Mouse (Mus musculus) stomach, postnatal 0 days (tissue): ENCODE measurements around the gene Evc. TPM values are rescaled to one million over a fixed set of nuclear protein-coding genes. Genes with fewer than 3 reads are reported as not detected.

Experiments used
- ATAC-seq: fragments of 200-750 bp; cut with Nextera tagmentation; 2 replicates; pipeline ENCODE4 v1.8.0; 2017; ENCODE audit not compliant: low FRiP score, low TSS enrichment
- DNase-seq: peaks from one replicate; pipeline ENCODE4 v3.0.0-alpha.2; 2016; ENCODE audit warnings: low spot score
- H3K27ac ChIP-seq: fragments of 300-500 bp; sonication (generic); replicated peaks from 2 replicates; pipeline ENCODE4 v1.5.1; 2014; ENCODE audit warnings: mild to moderate bottlenecking, control low read depth
- H3K27me3 ChIP-seq: fragments of 300-500 bp; sonication (generic); 2 replicates; pipeline ENCODE4 v1.6.1; 2014; ENCODE audit warnings: low read length; ENCODE audit not compliant: control insufficient read depth, insufficient read depth
- H3K36me3 ChIP-seq: fragments of 300-500 bp; sonication (generic); 2 replicates; pipeline ENCODE4 v1.6.1; 2014; ENCODE audit warnings: low read length, mixed read lengths; ENCODE audit not compliant: control insufficient read depth, insufficient read depth
- H3K4me1 ChIP-seq: fragments of 300-500 bp; sonication (generic); replicated peaks from 2 replicates; pipeline ENCODE4 v1.6.1; 2014; ENCODE audit warnings: antibody characterized with exemption; ENCODE audit not compliant: control insufficient read depth, insufficient read depth
- H3K4me2 ChIP-seq: fragments of 300-500 bp; sonication (generic); replicated peaks from 2 replicates; pipeline ENCODE4 v1.6.1; 2014; ENCODE audit warnings: low read depth, mild to moderate bottlenecking, control low read depth, moderate library complexity
- H3K4me3 ChIP-seq: fragments of 300-500 bp; sonication (generic); 2 replicates; pipeline ENCODE4 v1.5.1; 2014; ENCODE audit warnings: low read depth, low read length, control low read depth
- H3K9ac ChIP-seq: fragments of 300-500 bp; sonication (generic); 2 replicates; pipeline ENCODE4 v1.6.1; 2014; ENCODE audit warnings: mild to moderate bottlenecking, low read length, control low read depth, mixed read lengths
- H3K9me3 ChIP-seq: fragments of 300-500 bp; sonication (generic); 2 replicates; pipeline ENCODE4 v1.6.1; 2016; ENCODE audit warnings: low read length; ENCODE audit not compliant: control insufficient read depth
- CTCF ChIP-seq: IDR thresholded peaks from 2 replicates; pipeline ENCODE4 v1.5.1; 2016; ENCODE audit warnings: antibody characterized with exemption, low read depth, mild to moderate bottlenecking, moderate library complexity
- EP300 ChIP-seq: optimal IDR thresholded peaks from 2 replicates; pipeline ENCODE3; 2016; ENCODE audit warnings: antibody characterized with exemption
- WGBS: fragments of 180-500 bp; shearing (Covaris S2); extraction: QIAGEN DNeasy Blood & Tissue Kit; methylation state at CpG from one replicate; pipeline ENCODE4 v1.1.7; 2014; 5-methylcytosine and 5-hydroxymethylcytosine counted together
- polyA plus RNA-seq: library from polyadenylated mRNA; unstranded; fragments of >200 nt; fragmentation: Nextera tagmentation; extraction: Ambion mirVana; gene quantifications from 2 replicates; pipeline ENCODE4 v1.2.1, GENCODE M21; 2015

The Evc gene
- polyA plus RNA-seq, 1 experiment from 2014 or later: 3.8 TPM

GRCm38 (mm10) chr5:37363284-37363683 is 26.6 kb upstream of the Evc start:
- Histone ChIP-seq H3K9me3 (no peaks in the 10 kb centered on the region), H3K27ac (no peak overlapping the region), H3K27me3 (no peaks in the 10 kb centered on the region), H3K4me3 (no peak overlapping the region), H3K4me1 (no peaks in the 10 kb centered on the region), H3K9ac (no peak overlapping the region), H3K4me2 (no peak overlapping the region), H3K36me3 (no peaks in the 10 kb centered on the region)
- TF ChIP-seq CTCF (no peak), EP300 (no peak)
- 79% methylated on average over 5 of the region's 5 CpGs for WGBS
- DNase-seq (no peak), ATAC-seq (no peak)

GRCm38 (mm10) chr5:37362618-37363017 is 25.9 kb upstream of the Evc start:
- TF ChIP-seq EP300 (no peak), CTCF (no peak)
- no peak for ATAC-seq
- 63% methylated on average over 5 of the region's 5 CpGs for WGBS

GRCm38 (mm10) chr5:37356027-37356426 is 19.3 kb upstream of the Evc start:
- 80% methylated on average over 8 of the region's 8 CpGs for WGBS
- H3K9ac ChIP-seq: no peak overlapping the region
- no peak overlapping the region for H3K4me3 ChIP-seq
- H3K36me3 ChIP-seq: 0 out of 2 replicates have a peak, but pooled peaks cover 5% of the 10 kb centered on the region
- ATAC-seq (no peak), DNase-seq (no peak)
- H3K4me1 ChIP-seq: no peaks in the 10 kb centered on the region
- no peak overlapping the region for H3K27ac ChIP-seq
- H3K4me2 ChIP-seq: no peak overlapping the region
- H3K9me3 ChIP-seq: no peaks in the 10 kb centered on the region
- no peak for TF ChIP-seq EP300
- TF ChIP-seq CTCF: no peak
- no peaks in the 10 kb centered on the region for H3K27me3 ChIP-seq

More at GRCm38 (mm10) chr5:37362618-37363017, 25.9 kb upstream of the Evc start:
- no peaks in the 10 kb centered on the region for H3K27me3 ChIP-seq
- no peak overlapping the region for H3K27ac ChIP-seq
- H3K9me3 ChIP-seq: no peaks in the 10 kb centered on the region
- H3K4me2 ChIP-seq: no peak overlapping the region
- H3K4me3 ChIP-seq: no peak overlapping the region
- H3K4me1 ChIP-seq: no peaks in the 10 kb centered on the region
- H3K36me3 ChIP-seq: no peaks in the 10 kb centered on the region
- no peak overlapping the region for H3K9ac ChIP-seq
- DNase-seq: no peak

DNA sequence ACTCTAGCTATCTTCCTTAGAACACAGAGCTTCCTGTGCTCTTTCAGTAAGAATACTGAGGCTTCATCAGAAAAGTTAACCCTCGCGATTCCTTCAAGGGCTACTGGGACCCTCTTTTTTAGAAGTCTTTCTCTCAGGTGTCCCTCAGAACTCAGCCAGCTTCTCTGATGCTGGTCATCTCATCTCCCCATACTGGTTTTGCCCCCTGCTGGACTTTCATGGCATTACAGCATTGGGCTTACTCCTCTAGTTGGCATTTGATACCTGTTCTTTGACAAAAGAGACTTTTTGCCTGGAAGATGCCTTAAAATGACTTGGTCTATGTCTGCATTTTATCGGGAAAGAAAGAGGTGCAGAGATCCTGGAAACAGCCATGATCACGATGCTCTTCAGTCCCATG is 17.7 kb upstream of the Evc start:
- H3K27me3 ChIP-seq: no peaks in the 10 kb centered on the region
- H3K36me3 ChIP-seq: 0 out of 2 replicates have a peak, but pooled peaks cover 5% of the 10 kb centered on the region
- no peak overlapping the region for H3K4me3 ChIP-seq
- WGBS: 83% methylated on average over 4 of the region's 4 CpGs
- H3K9me3 ChIP-seq: no peaks in the 10 kb centered on the region
- no peaks in the 10 kb centered on the region for H3K4me1 ChIP-seq
- no peak for ATAC-seq
- H3K27ac ChIP-seq: no peak overlapping the region
- TF ChIP-seq EP300 (no peak), CTCF (peak; percentile 80)
- no peak overlapping the region for H3K9ac ChIP-seq
- DNase-seq: peak; percentile 48
- H3K4me2 ChIP-seq: no peak overlapping the region

- Histone ChIP-seq H3K4me2 (no peak overlapping the region), H3K4me3 (no peak overlapping the region), H3K4me1 (no peaks in the 10 kb centered on the region), H3K9me3 (no peaks in the 10 kb centered on the region), H3K9ac (no peak overlapping the region), H3K36me3 (0 out of 2 replicates have a peak, but pooled peaks cover 5% of the 10 kb centered on the region), H3K27ac (no peak overlapping the region), H3K27me3 (no peaks in the 10 kb centered on the region)
- ATAC-seq (no peak), DNase-seq (no peak)
- TF ChIP-seq EP300 (no peak), CTCF (no peak)
- WGBS: 100% methylated on average over 2 of the region's 2 CpGs
These were observed 15.1 kb upstream of the Evc start for GRCm38 (mm10) chr5:37351791-37352190.

- no peak for DNase-seq
These were observed 7.3 kb upstream of the Evc start for GRCm38 (mm10) chr5:37343962-37344361.

More at GRCm38 (mm10) chr5:37343962-37344361, 7.3 kb upstream of the Evc start:
- Histone ChIP-seq H3K4me1 (no peaks in the 10 kb centered on the region), H3K36me3 (no peaks in the 10 kb centered on the region), H3K9me3 (no peaks in the 10 kb centered on the region), H3K27me3 (no peaks in the 10 kb centered on the region), H3K4me2 (no peak overlapping the region), H3K9ac (no peak overlapping the region), H3K4me3 (no peak overlapping the region), H3K27ac (no peak overlapping the region)
- TF ChIP-seq EP300 (no peak), CTCF (no peak)
- 93% methylated on average over 2 of the region's 2 CpGs for WGBS
- ATAC-seq: no peak
